Mouse (Mus musculus) heart, embryonic 13.5 days (tissue): Measurements from ENCODE around the gene Fign. TPM values are rescaled to one million over a fixed set of nuclear protein-coding genes. Genes with fewer than 3 reads are reported as not detected.

ENCODE experiments used
- ATAC-seq: fragments of 200-750 bp; cut with Nextera tagmentation; 2 replicates; pipeline ENCODE4 v1.8.0; 2017; ENCODE audit warnings: moderate TSS enrichment; ENCODE audit not compliant: insufficient number of reproducible peaks, low FRiP score, low TSS enrichment; ENCODE audit errors: extremely low read depth
- H3K27ac ChIP-seq: fragments of 300-500 bp; sonication (generic); replicated peaks from 2 replicates; pipeline ENCODE4 v1.5.1; 2015; ENCODE audit warnings: moderate library complexity, mild to moderate bottlenecking, inconsistent platforms
- H3K27me3 ChIP-seq: fragments of 300-500 bp; sonication (generic); replicated peaks from 2 replicates; pipeline ENCODE4 v1.6.1; 2015; ENCODE audit warnings: mild to moderate bottlenecking, inconsistent platforms
- H3K36me3 ChIP-seq: fragments of 300-500 bp; sonication (generic); 2 replicates; pipeline ENCODE4 v1.6.1; 2015; ENCODE audit warnings: mild to moderate bottlenecking, inconsistent platforms
- H3K4me1 ChIP-seq: fragments of 300-500 bp; sonication (generic); 2 replicates; pipeline ENCODE4 v1.6.1; 2015; ENCODE audit warnings: inconsistent platforms
- H3K4me2 ChIP-seq: fragments of 300-500 bp; sonication (generic); 2 replicates; pipeline ENCODE4 v1.6.1; 2015; ENCODE audit warnings: inconsistent platforms, mild to moderate bottlenecking, moderate library complexity
- H3K4me3 ChIP-seq: fragments of 300-500 bp; sonication (generic); 2 replicates; pipeline ENCODE4 v1.5.1; 2015; ENCODE audit warnings: moderate library complexity, mild to moderate bottlenecking, inconsistent platforms
- H3K9ac ChIP-seq: fragments of 300-500 bp; sonication (generic); 2 replicates; pipeline ENCODE4 v1.6.1; 2015; ENCODE audit warnings: inconsistent platforms, mild to moderate bottlenecking, moderate library complexity
- H3K9me3 ChIP-seq: fragments of 300-500 bp; sonication (generic); 2 replicates; pipeline ENCODE4 v1.6.1; 2016; ENCODE audit warnings: inconsistent platforms
- WGBS: fragments of 180-500 bp; shearing (Covaris S2); methylation state at CpG from one replicate; pipeline ENCODE4 v1.1.7; 2015; ENCODE audit warnings: mixed read lengths; 5-methylcytosine and 5-hydroxymethylcytosine counted together
- polyA plus RNA-seq: library from polyadenylated mRNA; unstranded; fragments of >200 nt; fragmentation: Nextera tagmentation; extraction: Ambion mirVana; gene quantifications from 2 replicates; pipeline ENCODE4 v1.2.1, GENCODE M21; 2015

Fign gene
- polyA plus RNA-seq, 1 experiment from 2014 or later = 8.3 TPM

- Histone ChIP-seq H3K27ac (no peak overlapping the region), H3K4me1 (peaks cover 43% of the 10 kb centered on the region), H3K4me3 (no peak overlapping the region), H3K4me2 (no peak overlapping the region), H3K36me3 (no peaks in the 10 kb centered on the region), H3K27me3 (no peaks in the 10 kb centered on the region), H3K9me3 (no peaks in the 10 kb centered on the region), H3K9ac (no peak overlapping the region)
- ATAC-seq = no peak
- 67% methylated on average over 2 of the region's 2 CpGs for WGBS
These were observed 49.7 kb downstream of the Fign start for GRCm38 (mm10) chr2:64048142-64048541.

GRCm38 (mm10) chr2:64043099-64043498 is 54.7 kb downstream of the Fign start:
- no peak for ATAC-seq
- Histone ChIP-seq H3K36me3 (no peaks in the 10 kb centered on the region), H3K27ac (peak overlapping the region; percentile 25; the same call in 1 of the 2 replicates), H3K27me3 (no peaks in the 10 kb centered on the region), H3K9me3 (no peaks in the 10 kb centered on the region), H3K9ac (no peak overlapping the region), H3K4me1 (peaks cover 29% of the 10 kb centered on the region), H3K4me2 (no peak overlapping the region), H3K4me3 (no peak overlapping the region)
- 51% methylated on average over 3 of the region's 3 CpGs for WGBS

GRCm38 (mm10) chr2:64035393-64035792 is 62.4 kb downstream of the Fign start:
- no peaks in the 10 kb centered on the region for H3K9me3 ChIP-seq
- H3K4me2 ChIP-seq = no peak overlapping the region
- peaks cover 15% of the 10 kb centered on the region for H3K4me1 ChIP-seq
- H3K4me3 ChIP-seq = no peak overlapping the region
- ATAC-seq = no peak
- WGBS = 30% methylated on average over 3 of the region's 3 CpGs
- no peaks in the 10 kb centered on the region for H3K27me3 ChIP-seq
- peak overlapping the region; percentile 26; the same call in 1 of the 2 replicates for H3K27ac ChIP-seq
- H3K36me3 ChIP-seq = no peaks in the 10 kb centered on the region
- no peak overlapping the region for H3K9ac ChIP-seq

- H3K4me1 ChIP-seq = peaks cover 19% of the 10 kb centered on the region
- no peak for ATAC-seq
- no peak overlapping the region for H3K9ac ChIP-seq
- WGBS = 50% methylated on average over 3 of the region's 3 CpGs
- no peak overlapping the region for H3K4me3 ChIP-seq
- no peaks in the 10 kb centered on the region for H3K36me3 ChIP-seq
- no peak overlapping the region for H3K4me2 ChIP-seq
- no peak overlapping the region for H3K27ac ChIP-seq
- H3K9me3 ChIP-seq = no peaks in the 10 kb centered on the region
- H3K27me3 ChIP-seq = no peaks in the 10 kb centered on the region
These were observed 64.0 kb downstream of the Fign start for GRCm38 (mm10) chr2:64033871-64034270.

- Histone ChIP-seq H3K27me3 (no peaks in the 10 kb centered on the region), H3K4me2 (no peak overlapping the region), H3K4me1 (peaks cover 37% of the 10 kb centered on the region), H3K36me3 (no peaks in the 10 kb centered on the region), H3K9ac (no peak overlapping the region), H3K4me3 (no peak overlapping the region), H3K9me3 (no peaks in the 10 kb centered on the region), H3K27ac (no peak overlapping the region)
- ATAC-seq = no peak
- 62% methylated on average over 4 of the region's 4 CpGs for WGBS
These were observed 71.9 kb downstream of the Fign start for GRCm38 (mm10) chr2:64025961-64026360.

GRCm38 (mm10) chr2:63994304-63995023 is 103.4 kb downstream of the Fign start:
- Histone ChIP-seq H3K4me3 (no peak overlapping the region), H3K9ac (no peak overlapping the region), H3K9me3 (no peaks in the 10 kb centered on the region), H3K27ac (no peak overlapping the region), H3K27me3 (no peaks in the 10 kb centered on the region), H3K4me2 (no peak overlapping the region), H3K36me3 (no peaks in the 10 kb centered on the region), H3K4me1 (peaks cover 9% of the 10 kb centered on the region)
- 78% methylated on average over 7 of the region's 7 CpGs for whole genome bisulfite sequencing
- ATAC-seq = no peak

GRCm38 (mm10) chr2:63985426-63985825 is 112.4 kb downstream of the Fign start:
- no peak for ATAC-seq
- H3K4me1 ChIP-seq = peaks cover 40% of the 10 kb centered on the region
- H3K4me3 ChIP-seq = no peak overlapping the region
- no peak overlapping the region for H3K4me2 ChIP-seq
- no peaks in the 10 kb centered on the region for H3K9me3 ChIP-seq
- 83% methylated on average over 2 of the region's 2 CpGs for WGBS
- no peaks in the 10 kb centered on the region for H3K27me3 ChIP-seq
- H3K27ac ChIP-seq = no peak overlapping the region
- peaks cover 3% of the 10 kb centered on the region for H3K36me3 ChIP-seq
- no peak overlapping the region for H3K9ac ChIP-seq

GRCm38 (mm10) chr2:63982351-63982751 is 115.5 kb downstream of the Fign start:
- H3K27ac ChIP-seq = peak overlapping the region; percentile 83
- peak overlapping the region; percentile 57 for H3K4me2 ChIP-seq
- H3K9ac ChIP-seq = peak overlapping the region; percentile 24; the same call in 1 of the 2 replicates
- H3K4me1 ChIP-seq = peaks cover 35% of the 10 kb centered on the region
- H3K9me3 ChIP-seq = no peaks in the 10 kb centered on the region
- 16% methylated on average over 4 of the region's 4 CpGs for WGBS
- H3K27me3 ChIP-seq = no peaks in the 10 kb centered on the region
- H3K36me3 ChIP-seq = peaks cover 26% of the 10 kb centered on the region
- ATAC-seq = peak; percentile 76; the same call in 1 of the 2 replicates
- H3K4me3 ChIP-seq = no peak overlapping the region

- Histone ChIP-seq H3K27me3 (no peaks in the 10 kb centered on the region), H3K27ac (peak overlapping the region; percentile 83), H3K4me2 (peak overlapping the region; percentile 57), H3K36me3 (peaks cover 26% of the 10 kb centered on the region), H3K9me3 (no peaks in the 10 kb centered on the region), H3K4me3 (0 out of 2 replicates have a peak overlapping the region, but pooled peaks have one; percentile 6), H3K9ac (peak overlapping the region; percentile 38; the same call in 1 of the 2 replicates), H3K4me1 (peaks cover 39% of the 10 kb centered on the region)
- WGBS = 35% methylated on average over 7 of the region's 7 CpGs
- no peak for ATAC-seq
These were observed 116.4 kb downstream of the Fign start for GRCm38 (mm10) chr2:63981449-63981848.

GRCm38 (mm10) chr2:63969633-63970032 is 128.2 kb downstream of the Fign start:
- H3K4me1 ChIP-seq = peaks cover 7% of the 10 kb centered on the region
- H3K4me2 ChIP-seq = no peak overlapping the region
- H3K9me3 ChIP-seq = no peaks in the 10 kb centered on the region
- H3K27me3 ChIP-seq = no peaks in the 10 kb centered on the region
- H3K4me3 ChIP-seq = no peak overlapping the region
- no peak overlapping the region for H3K9ac ChIP-seq
- H3K27ac ChIP-seq = no peak overlapping the region
- H3K36me3 ChIP-seq = no peaks in the 10 kb centered on the region
- no peak for ATAC-seq
- WGBS = 61% methylated on average over 4 of the region's 4 CpGs

GRCm38 (mm10) chr2:63931041-63931440 is 166.8 kb downstream of the Fign start:
- 85% methylated on average over 2 of the region's 2 CpGs for WGBS
- no peak overlapping the region for H3K4me3 ChIP-seq
- no peaks in the 10 kb centered on the region for H3K36me3 ChIP-seq
- no peaks in the 10 kb centered on the region for H3K4me1 ChIP-seq
- ATAC-seq = no peak
- peaks cover 6% of the 10 kb centered on the region; the same call in 1 of the 2 replicates for H3K9me3 ChIP-seq
- no peak overlapping the region for H3K4me2 ChIP-seq
- H3K9ac ChIP-seq = no peak overlapping the region
- no peak overlapping the region for H3K27ac ChIP-seq
- no peaks in the 10 kb centered on the region for H3K27me3 ChIP-seq
